Mouse (Mus musculus): ENCODE measurements around the gene Gfral. TPM values are rescaled to one million over a fixed set of nuclear protein-coding genes. Genes with fewer than 3 reads are reported as not detected.

Gfral gene
- not detected in 2 replicates for total RNA-seq (2021)
- long read RNA-seq, experiment 1: 0 reads
- long read RNA-seq, experiment 2: 0 reads

- no peak for DNase-seq
Observed at GRCm38 (mm10) chr9:76213557-76213956, at the start of gene Gfral. TSS of gene Gfral (minus strand) at chr9:76213657.

- no peak for DNase-seq
Observed at GRCm38 (mm10) chr9:76257731-76258130, 44.3 kb upstream of the Gfral start.

- DNase-seq: no peak
Observed at GRCm38 (mm10) chr9:76252544-76252943, 39.1 kb upstream of the Gfral start.

GRCm38 (mm10) chr9:76252109-76252508 is 38.7 kb upstream of the Gfral start:
- DNase-seq: no peak

- DNase-seq: no peak
Observed at GRCm38 (mm10) chr9:76242322-76242721, 28.9 kb upstream of the Gfral start.

GRCm38 (mm10) chr9:76237946-76238345 is 24.5 kb upstream of the Gfral start:
- no peak for DNase-seq

GRCm38 (mm10) chr9:76237243-76237642 is 23.8 kb upstream of the Gfral start:
- DNase-seq: peak; percentile 25

GRCm38 (mm10) chr9:76236626-76237025 is 23.2 kb upstream of the Gfral start:
- peak; percentile 73 for DNase-seq

- DNase-seq: peak; percentile 38
Observed at GRCm38 (mm10) chr9:76235945-76236503, 22.6 kb upstream of the Gfral start.

- no peak for DNase-seq
Observed at GRCm38 (mm10) chr9:76234899-76235298, 21.4 kb upstream of the Gfral start.

- DNase-seq: no peak
Observed at GRCm38 (mm10) chr9:76230400-76230799, 16.9 kb upstream of the Gfral start.

GRCm38 (mm10) chr9:76217178-76217975 is 3.9 kb upstream of the Gfral start:
- peak; percentile 3 for DNase-seq

- no peak for DNase-seq
Observed at GRCm38 (mm10) chr9:76214678-76215077, 1.2 kb upstream of the Gfral start.

GRCm38 (mm10) chr9:76196917-76197316 is 16.5 kb downstream of the Gfral start:
- DNase-seq: no peak

- no peak for DNase-seq
Observed at GRCm38 (mm10) chr9:76179221-76179620, 34.2 kb downstream of the Gfral start.

- DNase-seq: no peak
Observed at GRCm38 (mm10) chr9:76172686-76173295, 40.7 kb downstream of the Gfral start.

GRCm38 (mm10) chr9:76168355-76168754 is 45.1 kb downstream of the Gfral start:
- DNase-seq: peak; percentile 32

GRCm38 (mm10) chr9:76162446-76162845 is 51.0 kb downstream of the Gfral start:
- no peak for DNase-seq

GRCm38 (mm10) chr9:76145593-76145992 is 67.9 kb downstream of the Gfral start:
- no peak for DNase-seq

GRCm38 (mm10) chr9:76138378-76139109 is 74.9 kb downstream of the Gfral start:
- DNase-seq: no peak

GRCm38 (mm10) chr9:76134042-76134441 is 79.4 kb downstream of the Gfral start:
- DNase-seq: no peak

- DNase-seq: no peak
Observed at GRCm38 (mm10) chr9:76129353-76129752, 84.1 kb downstream of the Gfral start.

GRCm38 (mm10) chr9:76124249-76124648 is 89.2 kb downstream of the Gfral start:
- DNase-seq: no peak
